Mouse (Mus musculus): ENCODE measurements at regions not wholly inside any gene's neighbourhood (a gene's known extent, or its start where the extent isn't known, plus 50 kb on each side); places are given as distances from the start of the nearest gene placed in this dataset.

DNA sequence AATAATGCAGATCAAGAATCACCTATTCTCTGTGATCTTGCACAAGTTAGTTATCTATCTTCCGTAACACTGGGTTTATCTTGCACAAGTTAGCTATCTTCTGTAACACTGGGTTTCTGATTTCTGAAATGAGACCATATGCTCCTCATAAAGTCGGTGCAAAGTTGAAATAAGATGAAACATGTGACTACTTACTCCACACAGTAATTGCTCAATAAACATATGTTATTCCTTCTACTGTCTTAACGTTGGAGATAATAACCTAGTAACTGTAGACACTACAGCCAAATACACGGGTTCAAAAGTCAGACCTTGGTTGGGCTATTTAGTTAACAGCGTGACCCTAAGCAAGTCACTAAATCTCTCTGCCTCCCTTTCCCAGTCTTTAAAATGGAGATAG, 65.8 kb upstream of the Atp11b start:
- no peak for DNase-seq (ENCODE audit: low spot score in 2 of 2)

DNA sequence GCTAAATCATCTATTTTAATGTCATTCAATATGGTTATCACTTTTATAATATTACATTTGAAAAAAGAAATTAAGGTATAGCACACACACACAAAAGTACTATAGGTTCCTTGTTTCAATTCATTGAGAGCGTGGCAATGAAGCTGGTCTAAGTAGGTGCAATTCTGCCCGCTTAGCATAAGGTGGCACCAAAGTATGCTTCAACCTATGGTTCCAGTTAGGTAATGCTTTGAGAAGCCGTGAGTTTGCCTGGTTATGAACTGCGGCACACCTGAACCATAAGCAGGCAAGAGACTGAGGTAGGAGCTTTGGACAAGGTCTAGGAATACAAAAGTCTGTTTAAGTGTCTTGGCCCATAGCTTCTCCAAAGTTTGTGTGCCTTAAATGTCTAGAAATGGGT, 65.1 kb upstream of the Atp11b start:
- DNase-seq (ENCODE audit: low spot score in 2 of 2), result peak; percentile 10 to 55

- DNase-seq (ENCODE audit: low spot score in 2 of 2), result peak; percentile 80 to 84
Observed at GRCm38 (mm10) chr3:35693039-35693438, 60.9 kb upstream of the Atp11b start.

DNA sequence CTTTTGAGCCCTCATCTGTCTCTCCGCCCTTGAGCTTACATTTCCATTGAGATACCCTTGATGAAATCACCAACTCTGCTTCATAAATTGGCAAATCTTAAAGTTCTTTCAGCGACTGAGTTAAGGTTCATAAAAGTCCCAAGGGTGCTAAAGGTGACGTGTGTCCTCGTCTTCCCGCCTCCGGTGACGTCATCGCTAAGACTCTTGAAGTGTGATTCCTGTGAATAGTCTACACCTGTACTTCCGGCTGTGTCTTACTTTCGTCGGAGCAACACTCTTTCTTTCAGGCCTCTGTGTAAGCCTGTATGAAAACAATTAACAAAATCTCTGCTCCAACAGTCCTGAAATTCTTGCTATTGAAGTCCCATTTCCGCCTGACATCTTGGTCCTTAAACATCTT, 60.4 kb upstream of the Atp11b start:
- DNase-seq (ENCODE audit: low spot score in 2 of 2), result no peak

DNA sequence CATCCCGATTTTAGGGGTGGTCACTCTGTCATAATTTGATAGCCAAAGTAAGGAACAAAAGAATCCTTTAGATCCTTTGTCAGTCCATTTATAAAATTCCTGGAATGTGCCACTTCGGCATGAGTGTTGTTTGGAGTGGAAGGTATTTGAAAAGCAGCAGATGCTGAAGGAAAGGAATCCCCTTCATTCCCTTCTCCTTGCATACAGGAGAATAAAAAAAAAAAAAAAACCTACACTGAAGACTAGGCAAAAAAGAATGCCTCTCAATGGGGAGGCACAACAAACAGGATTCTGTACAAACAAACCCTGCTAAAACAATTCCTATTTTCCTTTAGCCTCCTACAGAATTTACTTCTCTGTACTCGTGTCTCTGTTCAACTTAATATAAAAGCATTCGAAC, 59.7 kb upstream of the Atp11b start:
- DNase-seq (ENCODE audit: low spot score in 2 of 2), result no peak

GRCm38 (mm10) chr3:35695859-35696258, 58.0 kb upstream of the Atp11b start:
- DNase-seq (ENCODE audit: low spot score in 2 of 2), result no peak

DNA sequence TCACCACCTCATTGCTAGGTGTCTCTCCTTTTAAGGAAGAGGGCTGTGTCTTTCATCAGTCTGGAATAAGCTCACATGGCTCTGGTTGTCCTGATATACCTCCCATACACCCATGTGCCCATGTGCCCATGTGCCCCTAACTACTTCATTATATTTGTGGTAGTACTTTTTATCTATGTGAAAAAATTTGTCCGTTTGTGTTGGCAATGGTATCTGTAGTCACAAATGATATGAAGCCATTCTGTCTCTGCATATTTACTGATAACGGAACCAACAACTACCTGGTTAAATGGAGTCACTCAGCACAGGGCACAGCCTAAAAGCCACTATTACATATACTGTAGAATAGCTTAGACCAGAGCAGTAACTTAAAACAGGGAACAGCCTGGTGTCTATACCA, 54.6 kb upstream of the Atp11b start:
- DNase-seq (ENCODE audit: low spot score in 2 of 2), result no peak

- no peak for DNase-seq (ENCODE audit: low spot score in 2 of 2)
Observed at GRCm38 (mm10) chr3:35699979-35700378, 53.9 kb upstream of the Atp11b start.

DNA sequence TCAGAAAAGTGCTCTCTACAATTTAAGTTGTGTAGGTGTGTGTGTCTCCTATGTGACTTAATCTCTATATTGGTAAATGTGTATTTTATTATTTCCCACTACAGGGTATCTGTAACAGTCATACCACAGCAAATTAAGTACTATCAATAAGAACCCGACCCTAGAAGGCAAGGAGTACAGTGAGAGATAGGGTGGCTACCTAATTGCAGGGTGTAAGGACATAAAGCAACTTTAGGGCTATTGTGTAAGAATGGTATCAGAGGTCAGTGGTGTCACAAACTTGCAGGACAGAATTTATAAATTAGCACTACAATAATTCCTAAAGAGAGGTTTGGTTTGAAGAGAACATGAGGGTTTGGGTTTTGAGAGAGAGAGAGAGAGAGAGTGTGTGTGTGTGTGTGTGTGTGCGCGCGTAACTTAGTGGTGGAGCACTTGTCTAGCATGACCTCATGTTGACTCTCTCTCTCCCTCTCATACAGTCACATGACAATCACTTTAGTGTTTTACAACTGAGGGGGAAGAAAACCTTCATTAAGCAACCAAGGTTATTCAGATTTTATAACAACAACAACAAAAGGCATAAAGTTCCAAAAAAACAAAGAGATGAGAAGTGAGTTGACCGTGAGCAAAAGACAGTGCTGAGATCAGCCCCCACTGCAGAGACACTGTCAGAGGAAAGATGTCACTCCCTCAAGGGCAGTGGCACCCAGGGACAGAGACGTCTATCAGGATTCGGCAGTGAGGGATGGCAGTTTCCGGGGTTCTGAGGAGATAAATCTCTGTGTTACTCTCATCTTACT, 50.2 kb upstream of the Atp11b start:
- no peak for DNase-seq (ENCODE audit: low spot score in 2 of 2)

Data from thymus, postnatal 10 days (tissue).